Mouse (Mus musculus) left cerebral cortex, postnatal 14 days (tissue): ENCODE measurements around the gene Fam20c. TPM values are rescaled to one million over a fixed set of nuclear protein-coding genes. Genes with fewer than 3 reads are reported as not detected.

ENCODE experiments used
- DNase-seq, 2 experiments: peaks; one replicate each; pipeline ENCODE4 v3.0.0; 2021 to 2022; ENCODE audit warnings: low spot score in 2 of 2, mixed read lengths in 1 of 2
- intact Hi-C: fragments of 180-260 bp; cut with DNase I; formaldehyde crosslinking; loops from one replicate; pipeline ENCODE4 v1.15.1; 2025
- long read RNA-seq, 2 experiments: library from polyadenylated mRNA; stranded (forward); transcript quantifications; one replicate each; pipeline ENCODE4 v2.0.0; 2021
- total RNA-seq, 2 experiments: library from RNA; stranded (reverse); gene quantifications; 2 replicates each; pipeline ENCODE4 v1.2.3; 2021

The Fam20c gene
- total RNA-seq, result 10 to 100 TPM; 37.9 to 42.1 TPM
- long read RNA-seq, experiment 1, transcript Fam20c-201 (10 exons, 3,582 nt), result major isoform, 88 of 94 reads
- long read RNA-seq, experiment 1, partial matches to known transcripts, result 1 of 94 reads
- long read RNA-seq, experiment 1, other reads (novel, unspliced or antisense), result 3 of 94 reads
- long read RNA-seq, experiment 2, transcript Fam20c-201 (10 exons, 3,582 nt), result major isoform, 90 of 95 reads
- long read RNA-seq, experiment 2, partial matches to known transcripts, result 2 of 95 reads
- long read RNA-seq, experiment 2, other reads (novel, unspliced or antisense), result 3 of 95 reads

DNA sequence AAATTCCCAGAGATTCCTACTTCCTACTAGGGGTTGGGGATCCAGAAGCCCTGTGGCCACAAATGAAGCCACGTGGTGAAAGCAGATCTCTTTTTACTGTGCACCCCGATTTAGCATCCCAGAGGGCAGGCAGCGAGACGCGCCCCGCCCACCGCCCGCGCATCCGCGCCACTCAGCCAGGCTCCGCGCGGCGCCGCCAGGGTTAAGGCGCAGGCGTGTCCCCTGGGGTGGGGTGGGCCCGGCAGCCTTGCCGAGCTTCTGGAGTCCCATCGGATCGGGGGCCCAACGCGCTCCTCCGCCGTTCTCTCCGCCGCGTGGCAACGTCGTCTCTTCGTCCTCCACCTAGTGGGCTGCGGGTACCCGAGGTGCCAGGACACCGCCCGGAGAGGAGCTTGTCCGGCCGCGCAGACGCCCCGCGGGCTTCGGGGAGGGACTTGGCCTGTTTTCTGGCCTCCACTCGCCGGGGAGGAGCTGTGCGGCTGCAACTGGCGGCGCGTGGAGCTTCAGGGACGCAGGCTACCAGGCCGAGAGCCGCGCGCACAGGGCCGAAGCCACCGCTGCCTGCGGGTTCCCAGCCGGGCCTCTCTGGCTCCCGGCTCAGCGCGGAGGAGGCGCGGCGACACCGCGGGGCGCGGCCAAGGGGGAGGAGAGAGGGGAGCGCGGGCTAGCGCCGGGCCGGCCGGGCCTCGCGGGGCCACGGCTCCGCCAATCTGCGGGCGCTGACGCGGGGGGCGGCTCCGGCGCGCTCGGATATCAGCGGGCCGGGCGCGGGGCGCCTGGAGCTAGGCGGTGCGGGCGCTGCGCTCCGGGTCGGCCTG, at the start of gene Fam20c:
Gene Fam20c, plus strand, starts transcription at position 212 of the 818 bp plus-strand sequence.
- intact Hi-C loops, result no loop called here
- peak; percentile 69 to 77 for DNase-seq

DNA sequence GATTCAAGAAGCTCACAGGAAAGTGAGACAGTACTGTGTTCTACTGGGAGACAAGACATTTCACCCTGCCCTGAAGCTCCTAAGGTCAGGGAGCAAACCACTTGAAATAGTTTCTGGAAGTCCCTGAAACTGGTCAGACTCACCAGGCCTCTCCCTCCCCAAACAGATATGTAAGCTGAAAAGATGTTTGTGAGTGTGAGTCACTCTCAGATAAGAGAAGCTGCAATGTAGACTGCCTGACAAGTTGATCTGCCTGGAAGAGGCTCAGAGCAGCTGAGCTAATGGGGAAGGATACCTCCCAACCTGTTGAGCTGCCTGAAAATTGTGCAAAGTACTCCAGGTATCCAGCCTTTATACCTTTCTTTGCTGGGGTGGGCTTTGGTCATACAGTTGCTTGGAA, 46.9 kb upstream of the Fam20c start:
- DNase-seq, result no peak
- intact Hi-C loops, result no loop called here

GRCm38 (mm10) chr5:138708591-138708990, 45.7 kb upstream of the Fam20c start:
- intact Hi-C loops, result no loop called here
- DNase-seq, result no peak

- DNase-seq, result peak in 1 of 2 experiments; percentile 5
Measured at GRCm38 (mm10) chr5:138715561-138716095, 38.7 kb upstream of the Fam20c start.

DNA sequence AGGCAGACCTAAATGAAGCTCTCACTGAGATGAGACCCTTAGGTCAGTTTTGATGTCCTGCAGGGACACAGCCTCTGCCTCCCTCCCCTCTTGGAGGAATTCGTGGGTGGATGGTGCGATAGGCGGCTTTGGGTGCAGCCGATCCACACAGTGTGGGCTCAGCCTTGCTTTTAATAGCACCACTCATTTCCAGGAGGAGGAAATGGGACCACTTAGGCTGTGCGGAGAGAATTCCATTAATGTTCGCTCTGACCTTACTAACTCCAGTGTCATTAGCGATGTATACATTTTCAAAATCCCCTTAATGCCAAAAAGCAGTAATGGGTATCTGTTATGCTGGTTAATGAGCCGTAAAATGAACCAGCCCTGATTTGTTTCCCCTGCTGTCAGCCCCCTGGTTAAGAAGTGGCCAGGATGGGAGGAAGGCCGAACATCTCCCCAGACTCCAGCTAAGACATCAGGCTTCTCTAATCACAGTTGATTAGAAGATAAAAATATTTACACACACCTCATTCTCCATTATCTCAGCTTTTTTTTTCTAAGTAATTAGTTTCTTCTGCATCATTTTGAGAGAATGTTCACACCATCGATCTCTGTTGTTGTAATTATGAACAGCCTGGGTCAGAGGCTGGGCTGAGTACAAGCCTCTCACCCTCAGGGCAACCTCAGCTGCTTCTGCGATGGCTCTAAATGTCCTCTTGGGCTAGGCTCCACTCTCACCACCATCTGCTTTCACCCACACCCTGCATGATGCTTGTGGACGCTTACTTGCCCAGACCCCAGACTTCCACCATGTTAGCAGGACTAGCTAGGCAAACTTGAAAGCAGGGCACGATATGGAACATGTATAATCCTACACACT, 33.8 kb upstream of the Fam20c start:
- intact Hi-C loops, result no loop called here
- no peak for DNase-seq

More at GRCm38 (mm10) chr5:138715561-138716095, 38.7 kb upstream of the Fam20c start:
- intact Hi-C loops, result no loop called here

DNA sequence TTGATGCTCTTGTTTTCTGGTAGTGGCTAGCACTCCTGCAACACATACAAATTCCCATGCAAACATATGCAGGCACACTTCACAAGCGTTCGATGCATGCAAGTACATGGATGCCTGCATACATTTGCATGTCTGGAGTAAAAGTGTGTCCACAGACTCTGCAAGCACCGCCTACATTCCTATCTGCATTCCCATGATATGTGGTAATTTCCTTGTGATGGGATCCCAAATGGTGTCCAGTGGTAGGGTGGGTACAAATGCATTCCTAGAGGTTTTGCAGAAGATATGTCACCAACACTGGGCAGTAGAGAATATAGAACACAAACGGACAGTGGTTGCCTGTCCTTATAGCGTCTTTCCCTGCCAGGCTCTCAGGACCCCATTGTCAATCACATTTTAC, 29.9 kb upstream of the Fam20c start:
- no peak for DNase-seq
- intact Hi-C loops, result no loop called here

- intact Hi-C loops, result no loop called here
- no peak for DNase-seq
Measured at GRCm38 (mm10) chr5:138725151-138725550, 29.2 kb upstream of the Fam20c start.

DNA sequence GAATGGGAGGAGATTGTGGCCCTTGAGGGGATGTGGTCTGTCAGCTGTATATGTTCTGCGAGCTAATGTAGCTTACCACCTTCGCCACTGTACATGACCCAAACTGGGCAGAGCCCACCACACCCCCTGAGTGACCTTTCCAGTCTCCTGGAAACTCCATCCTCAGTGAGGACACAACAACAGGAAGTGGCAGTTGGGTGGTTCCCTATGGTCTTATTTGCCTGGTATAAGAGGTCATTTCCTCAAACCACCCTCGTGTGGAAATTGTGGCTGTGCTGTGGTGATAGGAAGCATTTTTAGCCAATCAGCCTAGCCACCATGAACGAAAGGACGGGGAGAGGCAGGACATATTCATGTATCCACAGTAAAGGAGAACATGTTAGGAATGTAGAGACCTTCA, 23.5 kb upstream of the Fam20c start:
- DNase-seq, result no peak
- intact Hi-C loops, result no loop called here

- no peak for DNase-seq
- intact Hi-C loops, result no loop called here
Measured at GRCm38 (mm10) chr5:138733317-138733899, 20.9 kb upstream of the Fam20c start.

GRCm38 (mm10) chr5:138734018-138734417, 20.3 kb upstream of the Fam20c start:
- intact Hi-C loops, result no loop called here
- DNase-seq, result no peak

DNA sequence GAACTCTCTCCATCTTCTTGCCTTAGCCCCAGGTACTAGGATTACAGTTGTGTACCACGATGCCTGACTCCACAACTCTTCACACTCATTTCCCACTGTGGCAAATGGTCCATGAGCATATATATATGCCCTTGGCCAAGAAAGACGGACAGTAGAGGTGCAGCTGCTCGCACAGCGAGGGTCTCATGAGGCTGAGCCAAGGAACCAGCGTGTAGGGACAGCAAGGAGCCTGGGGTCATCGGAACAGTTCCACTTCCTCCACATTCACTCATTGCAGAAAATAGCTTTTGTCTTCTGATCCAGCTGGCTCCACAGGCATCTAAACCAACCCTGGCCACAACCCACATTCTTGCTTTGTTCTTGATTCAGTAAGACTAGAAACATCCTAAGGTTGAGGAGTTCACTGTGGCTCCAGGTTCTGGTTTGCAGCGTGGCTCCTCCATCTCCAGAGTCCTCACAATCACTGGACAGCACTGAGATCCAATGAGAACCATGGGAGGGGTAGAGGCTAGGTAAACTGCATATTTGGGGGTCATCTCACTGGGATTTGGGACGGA, 19.0 kb upstream of the Fam20c start:
- no peak for DNase-seq
- intact Hi-C loops, result no loop called here

DNA sequence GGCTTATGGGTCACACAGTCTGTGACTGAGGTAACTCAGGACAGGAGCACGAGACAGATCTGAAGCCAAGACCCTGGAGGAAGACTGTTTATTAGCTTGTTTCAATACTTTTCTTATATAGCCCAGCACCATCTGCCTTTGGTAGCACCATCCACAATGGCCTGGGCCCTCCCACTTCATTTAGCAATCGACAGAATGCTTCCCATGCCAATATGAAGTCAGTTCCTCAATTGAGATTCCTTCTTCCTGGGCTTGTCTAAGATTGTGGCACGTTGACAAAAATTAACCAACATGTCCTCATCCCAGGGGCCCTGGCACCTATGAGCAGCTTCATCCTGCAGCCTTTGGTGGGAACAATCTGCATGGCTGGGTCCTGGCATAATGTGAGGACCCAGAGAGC, 14.2 kb upstream of the Fam20c start:
- DNase-seq, result no peak
- intact Hi-C loops, result no loop called here

GRCm38 (mm10) chr5:138741516-138741915, 12.8 kb upstream of the Fam20c start:
- DNase-seq, result no peak
- intact Hi-C loops, result no loop called here

DNA sequence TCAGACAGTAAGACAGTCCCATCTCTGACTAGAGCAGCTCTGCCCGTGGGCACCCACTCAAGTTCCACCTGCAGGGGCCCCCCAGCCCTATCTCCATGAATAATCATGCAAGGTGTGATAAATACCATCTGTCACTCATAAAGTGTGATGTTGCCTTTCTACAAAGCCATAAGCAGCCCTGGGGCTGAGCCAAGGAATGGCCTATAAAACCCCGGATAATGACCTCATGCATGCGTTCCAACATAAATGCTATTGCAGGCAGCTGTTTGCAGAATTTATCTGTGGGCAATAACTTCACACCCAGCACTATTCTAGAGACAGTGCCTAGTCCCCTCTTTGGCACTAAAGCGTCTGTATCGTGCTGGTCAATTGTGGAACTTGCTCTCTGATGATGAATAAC, 12.0 kb upstream of the Fam20c start:
- intact Hi-C loops, result no loop called here

DNA sequence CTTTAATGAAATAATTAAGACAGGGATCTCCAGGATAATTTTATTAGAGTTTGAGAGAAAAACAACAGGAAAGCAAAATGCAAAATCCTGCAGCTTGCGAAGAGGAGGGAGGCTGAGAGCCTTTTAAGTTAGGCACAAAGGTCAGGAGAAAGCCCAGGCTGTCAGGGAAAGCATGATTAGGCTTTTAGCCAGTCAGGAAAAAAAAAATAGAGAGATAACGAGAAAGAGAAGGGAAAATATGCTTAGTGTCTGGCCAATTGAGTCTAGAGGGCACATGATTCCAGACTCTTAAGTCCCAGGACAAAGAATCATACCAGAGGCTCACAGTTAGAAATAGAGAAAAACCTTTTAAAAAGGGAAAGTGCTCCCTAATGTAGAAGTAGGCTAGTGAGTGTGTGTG, 10.7 kb upstream of the Fam20c start:
- no peak for DNase-seq
- intact Hi-C loops, result no loop called here

More for the DNA sequence above, 12.0 kb upstream of the Fam20c start:
- DNase-seq, result no peak

DNA sequence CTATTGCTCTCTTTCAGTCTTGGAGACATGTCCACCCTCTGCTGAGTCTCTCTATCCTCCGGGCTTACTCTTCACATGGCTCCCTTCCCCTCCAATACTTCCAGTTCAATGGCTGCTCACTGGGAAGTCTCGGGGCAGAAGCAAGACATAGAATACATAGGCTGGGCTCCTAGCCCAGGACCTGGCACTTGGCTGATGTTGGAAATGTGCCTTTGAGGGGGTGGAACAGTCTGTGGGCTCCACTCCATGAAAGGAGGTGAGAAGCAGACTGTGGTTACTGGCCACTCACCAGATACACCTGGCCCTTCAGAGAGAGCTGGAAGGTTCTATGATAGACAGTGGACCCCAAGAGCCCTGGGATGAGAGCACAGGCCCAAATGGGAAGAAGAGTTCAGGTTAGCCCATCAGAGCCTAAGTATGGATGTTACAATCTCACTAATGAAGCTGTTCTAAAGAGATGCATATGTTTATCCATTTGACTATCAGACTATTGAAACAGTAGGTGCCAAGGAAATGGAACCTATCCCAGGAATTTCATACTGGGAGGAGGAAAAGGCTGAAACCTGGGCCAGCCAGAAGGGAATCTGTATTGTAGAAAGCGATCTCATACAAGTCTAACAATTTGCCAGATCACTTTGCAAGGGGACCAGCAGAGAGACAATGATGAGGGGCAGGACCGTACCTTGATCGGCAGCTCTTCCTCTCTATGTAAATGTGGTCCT, 8.8 kb upstream of the Fam20c start:
- intact Hi-C loops, result no loop called here
- DNase-seq, result no peak

DNA sequence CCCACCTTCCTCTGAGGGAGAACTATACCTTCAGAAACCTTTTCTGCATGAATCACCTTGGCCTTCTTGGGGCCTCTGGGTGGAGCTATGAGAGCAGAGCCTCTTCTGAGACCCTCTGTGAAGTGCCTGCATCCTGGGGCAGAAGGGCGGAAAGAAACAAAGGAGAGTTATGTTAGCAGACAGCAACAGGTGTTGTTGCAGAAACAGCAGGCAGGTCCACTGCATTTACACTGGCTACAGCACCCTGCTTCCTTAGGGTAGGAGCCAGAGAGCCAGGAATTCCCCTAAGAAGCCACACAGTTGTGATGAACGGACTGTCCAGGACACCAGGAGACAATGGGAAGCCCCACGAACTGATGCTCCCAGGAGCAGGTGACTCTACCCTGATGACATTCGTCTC, 1.0 kb upstream of the Fam20c start:
- DNase-seq, result no peak

DNA sequence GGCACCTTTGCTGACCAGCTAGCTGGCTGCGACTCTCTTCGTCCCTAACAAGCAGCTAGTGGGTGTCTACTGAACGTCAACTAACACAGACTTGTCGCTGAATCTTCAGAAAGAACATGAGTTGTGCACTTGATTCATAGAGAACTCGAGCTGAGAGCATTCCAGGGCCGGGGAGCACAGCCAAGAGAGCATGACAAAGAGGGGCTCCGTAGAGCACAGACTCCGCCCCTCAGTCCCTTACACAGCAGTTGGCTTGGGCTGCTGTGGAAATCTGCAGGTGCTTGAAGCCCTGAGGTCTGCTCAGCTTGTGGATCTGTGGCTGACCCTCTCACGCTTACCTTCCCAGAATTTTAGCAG, 390 bp upstream of the Fam20c start:
- DNase-seq, result peak; percentile 34 to 55
- intact Hi-C loops, result no loop called here

More for the DNA sequence above, 1.0 kb upstream of the Fam20c start:
- intact Hi-C loops, result no loop called here

DNA sequence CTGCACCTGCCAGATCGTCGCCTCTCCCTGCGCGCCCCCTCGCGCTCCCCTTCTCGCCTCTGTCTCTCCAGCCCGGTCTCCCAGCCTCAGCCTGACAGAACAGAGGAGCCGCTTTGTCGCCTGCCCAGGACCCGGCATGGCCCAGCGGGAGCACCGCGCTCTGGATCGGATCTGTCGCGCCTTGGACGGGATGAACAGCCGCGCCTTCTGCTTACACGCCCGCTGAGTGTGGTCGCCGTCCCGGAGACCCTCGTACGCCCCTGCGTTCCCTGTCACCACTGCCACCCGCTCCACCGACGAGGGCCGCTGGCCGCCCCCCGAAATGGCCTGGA, 773 bp downstream of the Fam20c start:
- no peak for DNase-seq
- intact Hi-C loops, result no loop called here
